37 mouse cellular contexts compared by ENCODE assay signal in the genomic region with DNA sequence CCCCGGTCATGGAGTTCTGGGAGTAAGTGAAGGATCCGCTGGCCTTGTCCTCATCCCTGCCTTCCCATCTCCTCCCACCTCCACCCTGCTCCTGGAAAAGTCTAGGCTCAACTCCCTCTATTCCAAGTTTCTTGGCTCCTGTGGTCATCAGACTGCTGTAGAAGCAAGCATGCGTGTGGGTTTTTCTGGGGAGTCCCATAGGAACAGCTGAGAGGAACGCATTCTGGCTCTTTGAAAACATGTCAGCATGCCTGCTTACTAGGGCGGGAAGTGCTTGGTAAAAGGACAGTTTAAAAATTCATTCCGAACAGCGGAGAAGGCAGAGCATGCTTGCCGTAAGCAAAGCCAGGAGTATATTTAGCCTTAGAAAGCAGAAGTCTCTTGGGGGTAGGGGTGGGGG. TPM values are rescaled to one million over a fixed set of nuclear protein-coding genes. Genes with fewer than 3 reads are reported as not detected.
"Had no signal": no experiment of that assay in that cellular context is flagged by ENCODE, and none has a peak within 500 bp of the region (broad histone marks: within the 10 kb centered on the region; RNA-seq: fewer than 3 reads in every experiment).

No protein-coding gene starts in this region.

- H3K4me2 ChIP-seq: limb, embryonic 12.5 days; limb, embryonic 13.5 days; limb, embryonic 15.5 days; liver, embryonic 11.5 days; liver, embryonic 12.5 days; liver, embryonic 13.5 days; liver, embryonic 15.5 days; lung, embryonic 14.5 days; lung, embryonic 15.5 days; midbrain, embryonic 11.5 days; midbrain, embryonic 12.5 days; midbrain, embryonic 13.5 days; midbrain, embryonic 15.5 days had no signal

- H3K36me3 ChIP-seq: limb, embryonic 10.5 days; limb, embryonic 12.5 days; limb, embryonic 13.5 days; limb, embryonic 15.5 days; liver, embryonic 12.5 days; liver, embryonic 13.5 days; liver, embryonic 15.5 days; lung, embryonic 15.5 days; midbrain, embryonic 10.5 days; midbrain, embryonic 12.5 days; midbrain, embryonic 13.5 days; midbrain, embryonic 15.5 days had no signal

- H3K9ac ChIP-seq: limb, embryonic 12.5 days; limb, embryonic 13.5 days; limb, embryonic 15.5 days; liver, embryonic 12.5 days; liver, embryonic 13.5 days; liver, embryonic 14.5 days; liver, embryonic 15.5 days; liver, postnatal 0 days; lung, embryonic 14.5 days; lung, embryonic 15.5 days; midbrain, embryonic 12.5 days; midbrain, embryonic 13.5 days; midbrain, embryonic 15.5 days had no signal

- H3K4me3 ChIP-seq: limb, embryonic 10.5 days; limb, embryonic 12.5 days; limb, embryonic 13.5 days; limb, embryonic 15.5 days; liver, embryonic 12.5 days; liver, embryonic 13.5 days; liver, embryonic 15.5 days; lung, embryonic 15.5 days; megakaryocyte, embryonic 14.5 days; midbrain, embryonic 10.5 days; midbrain, embryonic 12.5 days; midbrain, embryonic 13.5 days; midbrain, embryonic 15.5 days; myocyte had no signal

- H3K27me3 ChIP-seq: limb, embryonic 15.5 days; liver, embryonic 13.5 days; liver, embryonic 15.5 days; lung, embryonic 15.5 days; megakaryocyte, embryonic 14.5 days; midbrain, embryonic 15.5 days had no signal

- H3K9me3 ChIP-seq: limb, embryonic 10.5 days; limb, embryonic 12.5 days; limb, embryonic 13.5 days; limb, embryonic 15.5 days; liver, embryonic 12.5 days; liver, embryonic 13.5 days; liver, embryonic 15.5 days; lung, embryonic 15.5 days; midbrain, embryonic 12.5 days; midbrain, embryonic 15.5 days had no signal

- DNase-seq: left cerebral cortex, postnatal 4 days; liver; liver, embryonic 13.5 days; liver, postnatal 0 days; lung, adult 18-20 months; lung, adult 2 months; lung, embryonic 14.5 days; lung, postnatal 10 days; lung, postnatal 14 days; lung, postnatal 36 days; lung, postnatal 4 days; midbrain, embryonic 14.5 days had no signal

- ATAC-seq: liver, embryonic 12.5 days; liver, postnatal 0 days; lung, postnatal 0 days; midbrain, embryonic 13.5 days; midbrain, embryonic 15.5 days; midbrain, embryonic 16.5 days had no signal

- H3K27ac ChIP-seq: limb, embryonic 10.5 days; limb, embryonic 12.5 days; limb, embryonic 13.5 days; limb, embryonic 15.5 days; liver, embryonic 12.5 days; liver, embryonic 13.5 days; liver, embryonic 14.5 days; liver, embryonic 15.5 days; lung, embryonic 15.5 days; macrophage; midbrain, embryonic 10.5 days; midbrain, embryonic 12.5 days; midbrain, embryonic 13.5 days; midbrain, embryonic 15.5 days had no signal

- H3K4me1 ChIP-seq: limb, embryonic 10.5 days; limb, embryonic 12.5 days; limb, embryonic 13.5 days; limb, embryonic 15.5 days; liver, embryonic 12.5 days; liver, embryonic 13.5 days; liver, embryonic 15.5 days; lung, embryonic 15.5 days; megakaryocyte, embryonic 14.5 days had no signal

RNA-seq across cellular contexts. Expression of a gene that starts 7.9 kb away (rescaled TPM):
- total RNA-seq: liver, adult 2 months; megakaryocyte progenitor cell, adult 5-6 weeks; megakaryocyte, adult 5-6 weeks; megakaryocyte-erythroid progenitor cell, adult 5-6 weeks; monocyte, adult 5-6 weeks had no signal
- polyA plus RNA-seq: limb, embryonic 10.5 days; liver, adult 2 months; liver, embryonic 11.5 days; liver, embryonic 12.5 days; liver, embryonic 16.5 days; lung, adult 2 months; lung, postnatal 0 days; macrophage; myocyte had no signal
